Mouse (Mus musculus) layer of hippocampus, adult 2 months (tissue): ENCODE measurements around the gene Asic2. TPM values are rescaled to one million over a fixed set of nuclear protein-coding genes. Genes with fewer than 3 reads are reported as not detected.

Experiments
- DNase-seq, 2 experiments: peaks; one replicate each; pipeline ENCODE4 v3.0.0; 2022; ENCODE audit warnings: low spot score in 2 of 2
- H3K27ac ChIP-seq: fragments of 200-600 bp; 2 replicates; pipeline ENCODE4 v1.8.1; 2022
- H3K4me3 ChIP-seq: fragments of 200-600 bp; 2 replicates; pipeline ENCODE4 v1.8.1; 2022; ENCODE audit warnings: mild to moderate bottlenecking
- CTCF ChIP-seq: fragments of 200-600 bp; conservative IDR thresholded peaks from 2 replicates; pipeline ENCODE4 v1.8.1; 2022; ENCODE audit warnings: antibody characterized with exemption, mild to moderate bottlenecking, moderate library complexity
- total RNA-seq, 2 experiments: library from RNA; stranded (reverse); gene quantifications; 2 replicates each; pipeline ENCODE4 v1.2.3; 2021

The Asic2 gene
- total RNA-seq, 2 experiments from 2014 or later = 58.5 to 65.6 TPM

GRCm38 (mm10) chr11:81860250-81860972 lies 107.8 kb downstream of the Asic2 start, which contains the start of gene 5530401A14Rik:
5530401A14Rik (plus strand) TSS chr11:81860673.
- no peak within 1 kb of the TSS for H3K4me3 ChIP-seq
- no peak for TF ChIP-seq CTCF
- H3K27ac ChIP-seq = 0 out of 2 replicates have a peak within 1 kb of the TSS, but pooled peaks have one; percentile 18
- peak; percentile 45 to 64 for DNase-seq

GRCm38 (mm10) chr11:81847773-81848490 lies 120.3 kb downstream of the Asic2 start:
- Histone ChIP-seq H3K4me3 (no peak overlapping the region), H3K27ac (no peak overlapping the region)
- no peak for DNase-seq
- no peak for TF ChIP-seq CTCF

- no peak overlapping the region for H3K4me3 ChIP-seq
- no peak for DNase-seq
- peak; percentile 37 for TF ChIP-seq CTCF
- no peak overlapping the region for H3K27ac ChIP-seq
These were observed 122.6 kb downstream of the Asic2 start for GRCm38 (mm10) chr11:81845686-81846036.

GRCm38 (mm10) chr11:81845010-81845685 lies 123.1 kb downstream of the Asic2 start:
- Histone ChIP-seq H3K4me3 (no peak overlapping the region), H3K27ac (no peak overlapping the region)
- no peak for DNase-seq
- TF ChIP-seq CTCF = no peak

GRCm38 (mm10) chr11:81841001-81841400 lies 127.3 kb downstream of the Asic2 start:
- H3K27ac ChIP-seq = no peak overlapping the region
- TF ChIP-seq CTCF = no peak
- DNase-seq = no peak

GRCm38 (mm10) chr11:81838426-81838825 lies 129.8 kb downstream of the Asic2 start:
- DNase-seq = no peak
- TF ChIP-seq CTCF = no peak
- H3K27ac ChIP-seq = no peak overlapping the region
- H3K4me3 ChIP-seq = no peak overlapping the region

More at GRCm38 (mm10) chr11:81841001-81841400, 127.3 kb downstream of the Asic2 start:
- H3K4me3 ChIP-seq = no peak overlapping the region

GRCm38 (mm10) chr11:81832381-81832780 lies 135.9 kb downstream of the Asic2 start:
- TF ChIP-seq CTCF = no peak
- no peak for DNase-seq

GRCm38 (mm10) chr11:81816531-81816930 lies 151.7 kb downstream of the Asic2 start:
- Histone ChIP-seq H3K27ac (no peak overlapping the region), H3K4me3 (no peak overlapping the region)
- TF ChIP-seq CTCF = no peak
- DNase-seq = no peak

More at GRCm38 (mm10) chr11:81832381-81832780, 135.9 kb downstream of the Asic2 start:
- Histone ChIP-seq H3K4me3 (no peak overlapping the region), H3K27ac (no peak overlapping the region)

GRCm38 (mm10) chr11:81814816-81815215 lies 153.4 kb downstream of the Asic2 start:
- H3K27ac ChIP-seq = no peak overlapping the region
- H3K4me3 ChIP-seq = no peak overlapping the region
- no peak for TF ChIP-seq CTCF
- peak; percentile 18 to 62 for DNase-seq

GRCm38 (mm10) chr11:81806905-81807659 lies 161.2 kb downstream of the Asic2 start:
- TF ChIP-seq CTCF = no peak
- no peak overlapping the region for H3K27ac ChIP-seq
- no peak overlapping the region for H3K4me3 ChIP-seq
- DNase-seq = no peak

- no peak overlapping the region for H3K27ac ChIP-seq
These were observed 164.7 kb downstream of the Asic2 start for GRCm38 (mm10) chr11:81803544-81803943.

GRCm38 (mm10) chr11:81802614-81803013 lies 165.6 kb downstream of the Asic2 start:
- no peak for TF ChIP-seq CTCF
- Histone ChIP-seq H3K27ac (no peak overlapping the region), H3K4me3 (no peak overlapping the region)
- peak in 1 of 2 experiments; percentile 13 for DNase-seq

More at GRCm38 (mm10) chr11:81803544-81803943, 164.7 kb downstream of the Asic2 start:
- TF ChIP-seq CTCF = no peak
- DNase-seq = no peak
- H3K4me3 ChIP-seq = no peak overlapping the region
